ENCODE assay signal across 9 mouse cellular contexts in the genomic region with DNA sequence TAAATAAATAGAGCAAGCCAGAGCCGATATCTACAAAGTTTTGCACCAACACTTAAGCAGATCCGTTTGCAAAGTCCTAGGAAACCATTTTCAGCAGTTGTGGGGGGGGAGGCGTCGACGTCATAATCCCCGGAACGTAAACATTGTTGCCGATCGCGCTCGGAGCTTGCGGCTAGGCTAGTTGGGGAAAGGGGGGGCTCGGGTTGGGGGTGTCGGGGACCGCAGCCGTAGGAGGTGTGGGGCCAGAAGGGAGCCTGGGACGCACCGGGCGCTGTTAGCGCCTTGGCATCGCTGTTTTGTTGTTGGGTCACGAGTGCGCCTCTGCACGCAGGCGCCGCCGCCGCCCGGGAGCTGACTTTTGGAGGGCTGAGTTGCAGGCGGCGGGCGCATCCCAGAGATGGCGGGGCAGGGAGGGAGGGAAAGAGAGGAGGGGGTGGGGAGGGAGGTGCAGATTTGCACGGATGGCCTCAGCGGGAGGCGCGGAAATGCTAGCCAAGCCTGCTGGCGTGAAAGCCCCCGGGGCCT. TPM values are rescaled to one million over a fixed set of nuclear protein-coding genes. Genes with fewer than 3 reads are reported as not detected.
DNase-seq lines count a peak whose midpoint lies in the region; ATAC-seq and TF ChIP-seq lines count a peak whose summit lies in the region.
"Had no signal": no experiment of that assay in that cellular context is flagged by ENCODE, and none has a peak within 500 bp of the region (broad histone marks: within the 10 kb centered on the region; RNA-seq: fewer than 3 reads in every experiment).

No protein-coding gene starts in this region.

- peak; percentile 79; the same call in 1 of the 2 replicates for TF ChIP-seq EP300 in ES-Bruce4 (IDR thresholded peaks at IDR 0.05; ENCODE audit: insufficient read depth, low read depth, low read length)
- TF ChIP-seq EP300 in lung, postnatal 0 days (IDR thresholded peaks at IDR 0.05): no peak

- TF ChIP-seq POLR2A in ES-Bruce4 (IDR thresholded peaks at IDR 0.05; ENCODE audit: insufficient read depth, low read length): no peak

- peak overlapping the region; percentile 92 for H3K9ac ChIP-seq in ES-Bruce4 (ENCODE audit: low read depth, poor library complexity, severe bottlenecking)
- peak overlapping the region; percentile 82 for H3K9ac ChIP-seq in forebrain, embryonic 14.5 days (ENCODE audit: low read length)
- H3K9ac ChIP-seq in lung, postnatal 0 days (replicated peaks; ENCODE audit: low read depth): peak overlapping the region; percentile 63

- no peaks in the 10 kb centered on the region for H3K27me3 ChIP-seq in ES-Bruce4 (ENCODE audit: control insufficient read depth, insufficient read depth, low read length, poor library complexity, severe bottlenecking)
- no peaks in the 10 kb centered on the region for H3K27me3 ChIP-seq in forebrain, embryonic 14.5 days (replicated peaks; ENCODE audit: control insufficient read depth, insufficient read depth, low read length)
- no peaks in the 10 kb centered on the region for H3K27me3 ChIP-seq in lung, postnatal 0 days (replicated peaks; ENCODE audit: insufficient read depth, low read length)

- DNase-seq in c-Kit-positive CD71-positive TER-119-negative erythroid progenitor cells, embryonic 14.5 days (ENCODE audit: low read depth): peak; percentile 52
- peak; percentile 84 for DNase-seq in forebrain, embryonic 14.5 days (ENCODE audit: low spot score)
- DNase-seq in heart, postnatal 36 days: peak; percentile 75 to 82
- DNase-seq in layer of hippocampus, adult 8-10 months (ENCODE audit: low spot score in 2 of 2): peak; percentile 48 to 63
- DNase-seq in lung, postnatal 0 days (ENCODE audit: low spot score): peak; percentile 75
- peak; percentile 58 for DNase-seq in ovary, postnatal 10 days (ENCODE audit: low spot score)
- peak; percentile 72 to 81 for DNase-seq in thymus, postnatal 10 days (ENCODE audit: low spot score in 2 of 2)

- under 1% methylated on average over 37 of the region's 39 CpGs for WGBS in forebrain, embryonic 14.5 days
- 2% methylated on average over 38 of the region's 39 CpGs for WGBS in lung, postnatal 0 days

- H3K9me3 ChIP-seq in ES-Bruce4 (replicated peaks; ENCODE audit: control insufficient read depth, insufficient read depth, low read length, poor library complexity, severe bottlenecking): no peaks in the 10 kb centered on the region
- no peaks in the 10 kb centered on the region for H3K9me3 ChIP-seq in forebrain, embryonic 14.5 days (replicated peaks; ENCODE audit: control insufficient read depth, low read length)
- H3K9me3 ChIP-seq in lung, postnatal 0 days (ENCODE audit: low read length): no peaks in the 10 kb centered on the region

- no peaks in the 10 kb centered on the region for H3K36me3 ChIP-seq in ES-Bruce4 (ENCODE audit: control insufficient read depth, insufficient read depth, low read length, poor library complexity, severe bottlenecking)
- H3K36me3 ChIP-seq in forebrain, embryonic 14.5 days (ENCODE audit: control insufficient read depth, insufficient read depth, low read length): no peaks in the 10 kb centered on the region
- no peaks in the 10 kb centered on the region for H3K36me3 ChIP-seq in lung, postnatal 0 days (ENCODE audit: insufficient read depth, low read length)

- peak overlapping the region; percentile 12; the same call in 1 of the 2 replicates for H3K27ac ChIP-seq in ES-Bruce4 (ENCODE audit: insufficient read depth, low read length)
- H3K27ac ChIP-seq in forebrain, embryonic 14.5 days (ENCODE audit: low read depth, low read length): peak overlapping the region; percentile 90
- H3K27ac ChIP-seq in lung, postnatal 0 days (ENCODE audit: low read length): peak overlapping the region; percentile 85

- H3K4me3 ChIP-seq in ES-Bruce4 (ENCODE audit: low read depth, low read length): peak overlapping the region; percentile 57
- peak overlapping the region; percentile 59 for H3K4me3 ChIP-seq in forebrain, embryonic 14.5 days (ENCODE audit: low read depth, low read length)
- H3K4me3 ChIP-seq in lung, postnatal 0 days (ENCODE audit: low read depth, low read length): peak overlapping the region; percentile 70

- peak; percentile 79 for ATAC-seq in forebrain, embryonic 14.5 days
- peak; percentile 67 for ATAC-seq in lung, postnatal 0 days

- peaks cover 5% of the 10 kb centered on the region for H3K4me1 ChIP-seq in ES-Bruce4 (ENCODE audit: control insufficient read depth, insufficient read depth, low read length)
- peaks cover 48% of the 10 kb centered on the region for H3K4me1 ChIP-seq in forebrain, embryonic 14.5 days (ENCODE audit: control insufficient read depth, insufficient read depth, low read length)
- peaks cover 8% of the 10 kb centered on the region; the same call in 1 of the 2 replicates for H3K4me1 ChIP-seq in lung, postnatal 0 days (ENCODE audit: insufficient read depth, low read depth, low read length)

- no peak for TF ChIP-seq CTCF in ES-Bruce4 (IDR thresholded peaks at IDR 0.05; ENCODE audit: low read depth, low read length)
- no peak for TF ChIP-seq CTCF in lung, postnatal 0 days (IDR thresholded peaks at IDR 0.05)

- peak overlapping the region; percentile 82 for H3K4me2 ChIP-seq in forebrain, embryonic 14.5 days (ENCODE audit: low read length)
- peak overlapping the region; percentile 99 for H3K4me2 ChIP-seq in lung, postnatal 0 days (replicated peaks; ENCODE audit: low read depth, low read length)

- intact Hi-C loops in heart, postnatal 36 days (cut with DNase I): loop anchor here (1.0 kb wide), 1 partner anchor 24 kb away; no protein-coding TSS in a partner anchor

RNA-seq across cellular contexts. Expression of a gene that starts 0.6 kb away (rescaled TPM):
- polyA plus RNA-seq in ES-Bruce4 (2011; ENCODE audit: insufficient read depth, insufficient read length, low read depth, missing spikeins): 50.3 and 56.8 TPM in 2 replicates
- polyA plus RNA-seq in forebrain, embryonic 14.5 days (2014; fragmentation: Nextera tagmentation; extraction: Ambion mirVana): 73.8 and 94.1 TPM in 2 replicates
- total RNA-seq in heart, postnatal 36 days (2021): 10 to 100 TPM; 16.6 to 19.0 TPM
- total RNA-seq in layer of hippocampus, adult 8-10 months (2022): 10 to 100 TPM; 29.1 to 40.3 (median 34.6) TPM
- polyA plus RNA-seq in lung, postnatal 0 days (2015; fragmentation: Nextera tagmentation; extraction: Ambion mirVana): 12.2 and 13.7 TPM in 2 replicates

RNA-seq across cellular contexts. Expression of a gene that starts 25.8 kb away (rescaled TPM):
- polyA plus RNA-seq in ES-Bruce4 (2011; ENCODE audit: insufficient read depth, insufficient read length, low read depth, missing spikeins): 12.7 and 13.3 TPM in 2 replicates
- polyA plus RNA-seq in forebrain, embryonic 14.5 days (2014; fragmentation: Nextera tagmentation; extraction: Ambion mirVana): 13.3 and 13.8 TPM in 2 replicates
- 10 to 100 TPM; 16.7 to 19.3 TPM for total RNA-seq in heart, postnatal 36 days (2021)
- total RNA-seq in layer of hippocampus, adult 8-10 months (2022): 10 to 100 TPM in 3 of 4 experiments, 1 to 10 TPM in 1; 9.4 to 16.0 (median 14.1) TPM
- 54.7 and 55.2 TPM in 2 replicates for polyA plus RNA-seq in lung, postnatal 0 days (2015; fragmentation: Nextera tagmentation; extraction: Ambion mirVana)

RNA-seq across cellular contexts. Expression of a gene that starts 57.8 kb away (rescaled TPM):
- polyA plus RNA-seq in ES-Bruce4 (2011; ENCODE audit: insufficient read depth, insufficient read length, low read depth, missing spikeins): not detected in 2 replicates
- 0.63 and 0.83 TPM in 2 replicates for polyA plus RNA-seq in forebrain, embryonic 14.5 days (2014; fragmentation: Nextera tagmentation; extraction: Ambion mirVana)
- total RNA-seq in heart, postnatal 36 days (2021): not detected
- total RNA-seq in layer of hippocampus, adult 8-10 months (2022): not detected
- 5.3 and 8.3 TPM in 2 replicates for polyA plus RNA-seq in lung, postnatal 0 days (2015; fragmentation: Nextera tagmentation; extraction: Ambion mirVana)
- total RNA-seq: left cerebral cortex, adult 8-10 months had no signal

Comparison
In these comparisons a context has a peak if more than half of its experiments do, and no peak if none do; other contexts are left out.
1. Peak in every context shown above with its lines: DNase-seq, ATAC-seq, H3K4me3 ChIP-seq and H3K27ac ChIP-seq.
2. H3K27ac ChIP-seq: peak in every context shown above with its lines; median percentile 90 in forebrain, embryonic 14.5 days; 85 in lung, postnatal 0 days; 12 in ES-Bruce4.